In genomic region chr1:156748435-156749005, GRCm38 (mm10) we compare ENCODE assay signal across 12 mouse cellular contexts. TPM values are rescaled to one million over a fixed set of nuclear protein-coding genes. Genes with fewer than 3 reads are reported as not detected.
A peak's percentile ranks its signal among the peaks of the same experiment; 100 is the strongest.
DNase-seq lines count a peak whose midpoint lies in the region; ATAC-seq and TF ChIP-seq lines count a peak whose summit lies in the region.
"Had no signal": no experiment of that assay in that cellular context is flagged by ENCODE, and none has a peak within 500 bp of the region (broad histone marks: within the 10 kb centered on the region; RNA-seq: fewer than 3 reads in every experiment).

No protein-coding gene starts in this region.

- H3K9ac ChIP-seq in midbrain, embryonic 14.5 days (replicated peaks; ENCODE audit: low read length) = no peak overlapping the region
- H3K9ac ChIP-seq in midbrain, embryonic 13.5 days (replicated peaks) = no peak overlapping the region
- no peak overlapping the region for H3K9ac ChIP-seq in midbrain, postnatal 0 days (replicated peaks; ENCODE audit: low read length, poor library complexity, severe bottlenecking)
- H3K9ac ChIP-seq: heart, embryonic 13.5 days; intestine, embryonic 15.5 days had no signal

- 77% methylated on average over 16 of the region's 16 CpGs for WGBS in midbrain, embryonic 14.5 days
- WGBS in midbrain, embryonic 13.5 days = 82% methylated on average over 16 of the region's 16 CpGs
- WGBS in limb, embryonic 10.5 days = 84% methylated on average over 16 of the region's 16 CpGs
- WGBS in midbrain, postnatal 0 days = 67% methylated on average over 16 of the region's 16 CpGs

- H3K9me3 ChIP-seq in midbrain, embryonic 14.5 days (ENCODE audit: control insufficient read depth, low read length) = no peaks in the 10 kb centered on the region
- H3K9me3 ChIP-seq in midbrain, embryonic 13.5 days = no peaks in the 10 kb centered on the region
- H3K9me3 ChIP-seq in limb, embryonic 10.5 days (replicated peaks) = no peaks in the 10 kb centered on the region
- H3K9me3 ChIP-seq in midbrain, postnatal 0 days (ENCODE audit: low read length) = no peaks in the 10 kb centered on the region
- H3K9me3 ChIP-seq: G1E; heart, embryonic 13.5 days; intestine, embryonic 15.5 days had no signal

- ATAC-seq in midbrain, embryonic 14.5 days (ENCODE audit: low FRiP score, low TSS enrichment) = peak; percentile 50; the same call in 1 of the 2 replicates
- ATAC-seq in midbrain, embryonic 13.5 days = no peak
- no peak for ATAC-seq in midbrain, postnatal 0 days (ENCODE audit: low FRiP score)
- ATAC-seq: intestine, embryonic 15.5 days had no signal

- peak; percentile 34 to 55 for DNase-seq in cerebellum, postnatal 10 days
- DNase-seq in cerebellum, adult 9-11 months = no peak
- DNase-seq in midbrain, embryonic 14.5 days = peak; percentile 41
- DNase-seq in limb, embryonic 10.5 days (ENCODE audit: low spot score) = no peak
- DNase-seq in midbrain, postnatal 0 days (ENCODE audit: low spot score) = peak; percentile 52
- DNase-seq in spleen, postnatal 14 days (ENCODE audit: low spot score in 2 of 2) = no peak
- DNase-seq in cerebellum, adult 18-20 months = no peak
- DNase-seq: gastrocnemius, postnatal 10 days had no signal

- H3K4me2 ChIP-seq in midbrain, embryonic 14.5 days (ENCODE audit: low read length) = no peak overlapping the region
- no peak overlapping the region for H3K4me2 ChIP-seq in midbrain, embryonic 13.5 days (replicated peaks)
- no peak overlapping the region for H3K4me2 ChIP-seq in midbrain, postnatal 0 days (ENCODE audit: low read depth, low read length, poor library complexity, severe bottlenecking)
- H3K4me2 ChIP-seq: heart, embryonic 13.5 days; intestine, embryonic 15.5 days had no signal

- H3K36me3 ChIP-seq in midbrain, embryonic 14.5 days (ENCODE audit: control insufficient read depth, insufficient read depth, low read length) = no peaks in the 10 kb centered on the region
- H3K36me3 ChIP-seq in midbrain, embryonic 13.5 days = no peaks in the 10 kb centered on the region
- H3K36me3 ChIP-seq in limb, embryonic 10.5 days = no peaks in the 10 kb centered on the region
- no peaks in the 10 kb centered on the region for H3K36me3 ChIP-seq in midbrain, postnatal 0 days (ENCODE audit: insufficient read depth, low read length)
- H3K36me3 ChIP-seq: G1E; heart, embryonic 13.5 days; intestine, embryonic 15.5 days had no signal

- peaks cover 8% of the 10 kb centered on the region for H3K4me1 ChIP-seq in midbrain, embryonic 14.5 days (ENCODE audit: control insufficient read depth, insufficient read depth, low read length)
- peaks cover 23% of the 10 kb centered on the region for H3K4me1 ChIP-seq in midbrain, embryonic 13.5 days (replicated peaks)
- H3K4me1 ChIP-seq in limb, embryonic 10.5 days = peaks cover 52% of the 10 kb centered on the region
- no peaks in the 10 kb centered on the region for H3K4me1 ChIP-seq in midbrain, postnatal 0 days (ENCODE audit: insufficient read depth, low read length)

- no peak for TF ChIP-seq CTCF in midbrain, postnatal 0 days (IDR thresholded peaks at IDR 0.05)

- no peak overlapping the region for H3K4me3 ChIP-seq in midbrain, embryonic 14.5 days (replicated peaks; ENCODE audit: low read depth, low read length)
- H3K4me3 ChIP-seq in midbrain, embryonic 13.5 days (replicated peaks) = no peak overlapping the region
- H3K4me3 ChIP-seq in limb, embryonic 10.5 days = no peak overlapping the region
- H3K4me3 ChIP-seq in midbrain, postnatal 0 days (ENCODE audit: low read depth, low read length) = no peak overlapping the region
- H3K4me3 ChIP-seq: heart, embryonic 13.5 days; intestine, embryonic 15.5 days had no signal

- no peaks in the 10 kb centered on the region for H3K27me3 ChIP-seq in midbrain, embryonic 14.5 days (ENCODE audit: control insufficient read depth, insufficient read depth, low read length)
- no peaks in the 10 kb centered on the region for H3K27me3 ChIP-seq in midbrain, embryonic 13.5 days
- H3K27me3 ChIP-seq in limb, embryonic 10.5 days (ENCODE audit: low read depth, poor library complexity, severe bottlenecking) = no peaks in the 10 kb centered on the region
- no peaks in the 10 kb centered on the region for H3K27me3 ChIP-seq in midbrain, postnatal 0 days (ENCODE audit: insufficient read depth, low read length)
- H3K27me3 ChIP-seq: heart, embryonic 13.5 days; intestine, embryonic 15.5 days had no signal

- peak overlapping the region; percentile 52; the same call in 1 of the 2 replicates for H3K27ac ChIP-seq in midbrain, embryonic 14.5 days (replicated peaks; ENCODE audit: low read depth, low read length)
- no peak overlapping the region for H3K27ac ChIP-seq in midbrain, embryonic 13.5 days
- H3K27ac ChIP-seq in limb, embryonic 10.5 days = peak overlapping the region; percentile 54; the same call in 1 of the 2 replicates
- no peak overlapping the region for H3K27ac ChIP-seq in midbrain, postnatal 0 days (ENCODE audit: low read depth, low read length)
- H3K27ac ChIP-seq: heart, embryonic 13.5 days; intestine, embryonic 15.5 days had no signal

RNA-seq across cellular contexts. Expression of gene Fam20b, which starts 29.6 kb away (rescaled TPM):
- polyA plus RNA-seq in midbrain, embryonic 14.5 days (2014; fragmentation: Nextera tagmentation; extraction: Ambion mirVana) = 28.2 and 34.3 TPM in 2 replicates
- 25.2 and 25.9 TPM in 2 replicates for polyA plus RNA-seq in midbrain, embryonic 13.5 days (2015; fragmentation: Nextera tagmentation; extraction: Ambion mirVana)
- polyA plus RNA-seq in limb, embryonic 10.5 days (2016; fragmentation: Nextera tagmentation; extraction: Ambion mirVana) = 18.3 and 19.9 TPM in 2 replicates
- 69.9 and 74.3 TPM in 2 replicates for total RNA-seq in midbrain, postnatal 0 days (2014; rRNA removed)
- polyA plus RNA-seq in midbrain, postnatal 0 days (2015; fragmentation: Nextera tagmentation; extraction: Ambion mirVana) = 30.0 and 32.3 TPM in 2 replicates

Comparison
In these comparisons a context has a peak if more than half of its experiments do, and no peak if none do; other contexts are left out.
1. DNase-seq: peak in cerebellum, postnatal 10 days (2 of 2), midbrain, embryonic 14.5 days (single experiment) and midbrain, postnatal 0 days (single experiment); none in cerebellum, adult 9-11 months (single experiment), limb, embryonic 10.5 days (single experiment), spleen, postnatal 14 days (0 of 2) and cerebellum, adult 18-20 months (0 of 2).
2. H3K27ac ChIP-seq: peak in midbrain, embryonic 14.5 days (single experiment) and limb, embryonic 10.5 days (single experiment); none in midbrain, embryonic 13.5 days (single experiment) and midbrain, postnatal 0 days (single experiment).